Mouse (Mus musculus) stomach, postnatal 0 days (tissue): ENCODE data around the gene Depdc5.

ENCODE experiments used
- CTCF ChIP-seq: IDR thresholded peaks from 2 replicates; pipeline ENCODE4 v1.5.1; 2016; ENCODE audit warnings: antibody characterized with exemption, low read depth, mild to moderate bottlenecking, moderate library complexity
- EP300 ChIP-seq: optimal IDR thresholded peaks from 2 replicates; pipeline ENCODE3; 2016; ENCODE audit warnings: antibody characterized with exemption

GRCm38 (mm10) chr5:32815396-32815795 is 48.1 kb upstream of the Depdc5 start:
- no peak for TF ChIP-seq CTCF
- no peak for TF ChIP-seq EP300
